Mouse (Mus musculus): ENCODE measurements around the gene Phf21a.

GRCm38 (mm10) chr2:92259924-92260323 lies 167.0 kb downstream of the Phf21a start:
- no peak for TF ChIP-seq TAL1 (IDR thresholded peaks at IDR 0.05; ENCODE audit: low read length)
- no peak for TF ChIP-seq GATA1 (IDR thresholded peaks at IDR 0.05; ENCODE audit: low read length)
